Mouse (Mus musculus) testis, adult 2 months (tissue): ENCODE data around the gene Fcgr4. TPM values are rescaled to one million over a fixed set of nuclear protein-coding genes. Genes with fewer than 3 reads are reported as not detected.
"Not testable (repeated sequence)": the region's sequence is repeated elsewhere in the genome, so short reads cannot be mapped to it uniquely, and the experiment has no call there.

Source experiments
- H3K27ac ChIP-seq: fragments of 200-500 bp; 2 replicates; pipeline ENCODE4 v1.5.1; 2012; ENCODE audit warnings: low read depth, low read length; ENCODE audit not compliant: control insufficient read depth, insufficient read depth
- H3K27me3 ChIP-seq: fragments of 200-500 bp; 2 replicates; pipeline ENCODE4 v1.6.1; 2012; ENCODE audit warnings: mild to moderate bottlenecking, low read length, moderate library complexity; ENCODE audit not compliant: control insufficient read depth, insufficient read depth
- H3K36me3 ChIP-seq: fragments of 200-500 bp; 2 replicates; pipeline ENCODE4 v1.6.1; 2012; ENCODE audit warnings: mild to moderate bottlenecking, low read length; ENCODE audit not compliant: control insufficient read depth, insufficient read depth
- H3K4me1 ChIP-seq: fragments of 200-500 bp; 2 replicates; pipeline ENCODE4 v1.6.1; 2012; ENCODE audit warnings: low read length; ENCODE audit not compliant: control insufficient read depth, insufficient read depth
- H3K4me3 ChIP-seq: fragments of 200-500 bp; 2 replicates; pipeline ENCODE4 v1.5.1; 2012; ENCODE audit warnings: low read depth, mild to moderate bottlenecking, low read length, moderate library complexity, mixed read lengths; ENCODE audit not compliant: control insufficient read depth
- polyA plus RNA-seq: library from polyadenylated mRNA; depleted of rRNA; stranded (reverse); fragments of >200 nt; gene quantifications from 2 replicates; pipeline ENCODE4 v1.2.3, GENCODE M21; 2012; rRNA removed

Fcgr4 gene
- polyA plus RNA-seq, 1 experiment = not detected

DNA sequence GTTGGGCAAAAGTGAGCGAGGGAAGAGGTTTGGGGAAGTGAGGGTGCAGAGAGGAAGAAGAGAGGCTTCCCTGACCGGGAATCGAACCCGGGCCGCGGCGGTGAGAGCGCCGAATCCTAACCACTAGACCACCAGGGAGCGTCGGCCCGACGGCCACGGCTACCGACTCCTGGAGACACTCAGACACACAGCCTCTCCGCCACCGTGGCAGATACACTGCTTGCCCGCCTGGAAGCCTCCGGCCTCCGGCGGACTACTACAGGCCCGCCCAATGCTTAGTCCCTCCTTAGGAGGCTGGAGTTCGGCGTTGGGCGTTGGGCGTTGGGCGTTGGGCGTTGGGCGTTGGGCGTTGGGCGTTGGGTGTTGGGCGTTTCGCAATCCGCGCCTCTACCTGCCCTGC, 53.0 kb downstream of the Fcgr4 start:
- H3K4me1 ChIP-seq, H3K36me3 ChIP-seq, H3K27me3 ChIP-seq, H3K4me3 ChIP-seq, H3K27ac ChIP-seq: not testable (repeated sequence)

DNA sequence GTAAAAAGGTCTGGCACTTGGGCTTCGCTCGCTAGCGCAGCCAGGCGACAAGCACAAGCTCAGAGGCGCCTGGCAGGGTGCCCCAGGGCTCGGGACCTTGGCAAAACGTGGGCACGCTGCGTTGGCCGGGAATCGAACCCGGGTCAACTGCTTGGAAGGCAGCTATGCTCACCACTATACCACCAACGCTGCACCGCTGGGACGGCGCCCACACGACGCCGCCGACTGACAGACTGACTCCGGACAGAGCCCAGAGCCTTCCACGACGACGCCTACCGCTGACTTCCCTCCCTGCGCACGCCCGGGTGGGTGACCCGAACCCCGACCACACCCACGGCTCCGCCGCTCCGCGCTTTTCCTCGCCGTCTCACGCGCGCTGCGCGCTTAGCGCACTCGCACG, 53.5 kb downstream of the Fcgr4 start:
- not testable (repeated sequence) for H3K36me3 ChIP-seq, H3K27me3 ChIP-seq, H3K4me1 ChIP-seq, H3K27ac ChIP-seq, H3K4me3 ChIP-seq

DNA sequence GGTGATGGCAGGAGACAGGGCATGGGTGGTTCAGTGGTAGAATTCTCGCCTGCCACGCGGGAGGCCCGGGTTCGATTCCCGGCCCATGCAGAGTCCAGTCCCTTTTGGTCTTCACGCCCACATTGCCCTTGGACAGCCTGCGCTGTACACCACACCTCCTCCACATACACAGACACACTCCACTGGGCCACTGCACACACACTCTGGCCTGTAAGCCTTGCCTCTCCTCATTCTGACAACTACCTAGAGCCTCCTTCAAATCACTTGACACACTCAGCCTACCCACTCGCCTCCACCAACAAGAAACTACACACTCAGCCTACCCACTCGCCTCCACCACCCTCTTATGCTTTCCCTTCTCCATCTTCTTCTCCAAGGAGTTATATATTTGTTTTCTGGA, 55.6 kb downstream of the Fcgr4 start:
- H3K27me3 ChIP-seq, H3K4me1 ChIP-seq, H3K4me3 ChIP-seq, H3K27ac ChIP-seq, H3K36me3 ChIP-seq: not testable (repeated sequence)

DNA sequence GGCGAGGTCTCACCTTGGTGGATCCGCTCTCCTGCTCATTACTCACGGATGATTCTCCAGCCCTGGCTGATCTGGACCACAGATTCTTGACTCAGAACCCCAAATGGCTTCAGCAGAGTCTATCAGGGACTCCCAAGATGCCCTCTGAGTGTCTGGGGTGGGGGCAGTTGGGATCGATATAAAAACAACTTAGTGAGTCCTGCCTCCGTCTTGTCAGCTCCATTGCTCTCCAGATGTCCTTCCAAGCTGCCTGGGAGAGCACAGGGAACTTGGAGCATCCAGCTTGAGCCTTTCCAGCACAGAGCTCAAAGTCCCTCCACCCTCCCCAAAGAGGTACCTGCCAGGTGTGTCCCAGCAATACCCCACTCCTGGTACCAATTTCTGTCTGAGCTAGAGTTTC, 57.5 kb downstream of the Fcgr4 start:
- not testable (repeated sequence) for H3K4me1 ChIP-seq

GRCm38 (mm10) chr1:171077192-171077591, 58.5 kb downstream of the Fcgr4 start:
- not testable (repeated sequence) for H3K36me3 ChIP-seq, H3K27me3 ChIP-seq, H3K4me3 ChIP-seq, H3K4me1 ChIP-seq, H3K27ac ChIP-seq

More for the DNA sequence above, 57.5 kb downstream of the Fcgr4 start:
- H3K27ac ChIP-seq, H3K4me3 ChIP-seq, H3K36me3 ChIP-seq, H3K27me3 ChIP-seq: not testable (repeated sequence)

GRCm38 (mm10) chr1:171077955-171078354, 59.2 kb downstream of the Fcgr4 start:
- H3K36me3 ChIP-seq, H3K4me1 ChIP-seq, H3K4me3 ChIP-seq, H3K27me3 ChIP-seq, H3K27ac ChIP-seq: not testable (repeated sequence)

DNA sequence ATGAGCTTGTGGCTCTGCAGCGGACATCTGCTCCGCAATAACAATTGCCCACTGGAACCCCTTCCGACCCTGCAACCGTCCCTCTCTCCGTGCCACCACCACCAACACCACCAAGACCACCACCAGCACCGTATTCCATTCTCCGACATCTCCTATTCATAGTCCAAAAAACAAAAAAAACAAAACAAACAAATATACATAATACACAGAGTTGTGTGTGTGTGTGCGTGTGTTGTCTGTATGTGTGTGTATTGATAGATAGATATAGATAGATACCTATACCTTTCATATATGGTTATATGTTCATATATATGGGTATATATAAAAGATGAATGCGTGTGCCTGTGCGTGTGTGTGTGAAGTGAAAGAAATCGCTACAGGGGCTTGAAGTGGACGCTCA, 59.7 kb downstream of the Fcgr4 start:
- H3K36me3 ChIP-seq, H3K27me3 ChIP-seq, H3K4me3 ChIP-seq, H3K27ac ChIP-seq, H3K4me1 ChIP-seq: not testable (repeated sequence)

- H3K27me3 ChIP-seq, H3K27ac ChIP-seq, H3K36me3 ChIP-seq, H3K4me3 ChIP-seq, H3K4me1 ChIP-seq: not testable (repeated sequence)
Measured at GRCm38 (mm10) chr1:171079345-171079744, 60.6 kb downstream of the Fcgr4 start.

Other genes with a start within 250 kb of the Fcgr4 start
- 5.5 and 6.3 TPM in 2 replicates for gene Atf6, start 151.1 kb upstream of the Fcgr4 start, polyA plus RNA-seq
- 0.99 and 1.5 TPM in 2 replicates for gene Gm26620, start 133.9 kb upstream of the Fcgr4 start, polyA plus RNA-seq
- gene Dusp12, start 133.4 kb upstream of the Fcgr4 start, polyA plus RNA-seq = 4.4 and 6.2 TPM in 2 replicates
- gene Fcrlb, start 106.0 kb upstream of the Fcgr4 start, polyA plus RNA-seq = 0.16 and 0.23 TPM in 2 replicates
- gene Fcrla, start 91.3 kb upstream of the Fcgr4 start, polyA plus RNA-seq = 5.2 and 5.9 TPM in 2 replicates
- gene Fcgr2b, start 42.4 kb upstream of the Fcgr4 start, polyA plus RNA-seq = 5.6 and 5.9 TPM in 2 replicates
- 30.9 and 52.1 TPM in 2 replicates for gene Fcgr3, start 46.0 kb downstream of the Fcgr4 start, polyA plus RNA-seq
- 309 and 314 TPM in 2 replicates for gene Cfap126, start 95.0 kb downstream of the Fcgr4 start, polyA plus RNA-seq
- 85.3 and 105 TPM in 2 replicates for gene Sdhc, start 131.7 kb downstream of the Fcgr4 start, polyA plus RNA-seq
- 2.8 and 3.0 TPM in 2 replicates for gene Mpz, start 131.8 kb downstream of the Fcgr4 start, polyA plus RNA-seq
- 2.9 and 4.6 TPM in 2 replicates for gene Pcp4l1, start 177.3 kb downstream of the Fcgr4 start, polyA plus RNA-seq
- 0.04 and 0.16 TPM in 2 replicates for gene Nr1i3, start 195.1 kb downstream of the Fcgr4 start, polyA plus RNA-seq
- gene Tomm40l, start 203.6 kb downstream of the Fcgr4 start, polyA plus RNA-seq = 4.5 and 6.5 TPM in 2 replicates
- gene Apoa2, start 206.1 kb downstream of the Fcgr4 start, polyA plus RNA-seq = 8.0 and 8.3 TPM in 2 replicates
- 5.8 and 8.2 TPM in 2 replicates for gene Fcer1g, start 215.4 kb downstream of the Fcgr4 start, polyA plus RNA-seq
- 0.52 and 1.0 TPM in 2 replicates for gene Adamts4, start 231.5 kb downstream of the Fcgr4 start, polyA plus RNA-seq
- 86.0 and 91.4 TPM in 2 replicates for gene Ndufs2, start 232.5 kb downstream of the Fcgr4 start, polyA plus RNA-seq